Mouse (Mus musculus) midbrain, embryonic 13.5 days (tissue): ENCODE data around the gene Zfp36l1. TPM values are rescaled to one million over a fixed set of nuclear protein-coding genes. Genes with fewer than 3 reads are reported as not detected.

ENCODE experiments used
- ATAC-seq: fragments of 200-750 bp; cut with Nextera tagmentation; 2 replicates; pipeline ENCODE4 v1.8.0; 2017; ENCODE audit warnings: mild to moderate bottlenecking, moderate TSS enrichment, moderate library complexity
- H3K27ac ChIP-seq: fragments of 300-500 bp; sonication (generic); 2 replicates; pipeline ENCODE4 v1.5.1; 2015; ENCODE audit warnings: inconsistent platforms, mild to moderate bottlenecking, moderate library complexity
- H3K27me3 ChIP-seq: fragments of 300-500 bp; sonication (generic); 2 replicates; pipeline ENCODE4 v1.6.1; 2015; ENCODE audit warnings: mild to moderate bottlenecking, inconsistent platforms
- H3K36me3 ChIP-seq: fragments of 300-500 bp; sonication (generic); 2 replicates; pipeline ENCODE4 v1.6.1; 2015; ENCODE audit warnings: mild to moderate bottlenecking, inconsistent platforms
- H3K4me1 ChIP-seq: fragments of 300-500 bp; sonication (generic); replicated peaks from 2 replicates; pipeline ENCODE4 v1.6.1; 2015; ENCODE audit warnings: inconsistent platforms
- H3K4me2 ChIP-seq: fragments of 300-500 bp; sonication (generic); replicated peaks from 2 replicates; pipeline ENCODE4 v1.6.1; 2015; ENCODE audit warnings: moderate library complexity, mild to moderate bottlenecking, inconsistent platforms
- H3K4me3 ChIP-seq: fragments of 300-500 bp; sonication (generic); replicated peaks from 2 replicates; pipeline ENCODE4 v1.5.1; 2015; ENCODE audit warnings: mild to moderate bottlenecking, inconsistent platforms
- H3K9ac ChIP-seq: fragments of 300-500 bp; sonication (generic); replicated peaks from 2 replicates; pipeline ENCODE4 v1.6.1; 2015; ENCODE audit warnings: mild to moderate bottlenecking, inconsistent platforms
- H3K9me3 ChIP-seq: fragments of 300-500 bp; sonication (generic); 2 replicates; pipeline ENCODE4 v1.6.1; 2016; ENCODE audit warnings: mild to moderate bottlenecking, inconsistent platforms
- WGBS: fragments of 180-500 bp; shearing (Covaris S2); methylation state at CpG from one replicate; pipeline ENCODE4 v1.1.7; 2015; 5-methylcytosine and 5-hydroxymethylcytosine counted together
- polyA plus RNA-seq: library from polyadenylated mRNA; unstranded; fragments of >200 nt; fragmentation: Nextera tagmentation; extraction: Ambion mirVana; gene quantifications from 2 replicates; pipeline ENCODE4 v1.2.1, GENCODE M21; 2015

The Zfp36l1 gene
- 51.7 and 60.1 TPM in 2 replicates for polyA plus RNA-seq

GRCm38 (mm10) chr12:80112852-80113551, at the start of gene Zfp36l1:
TSS of gene Zfp36l1 (minus strand) at chr12:80113013.
- Histone ChIP-seq H3K9me3 (no peaks in the 10 kb centered on the region), H3K27ac (peak within 1 kb of the TSS; percentile 92), H3K36me3 (no peaks in the 10 kb centered on the region), H3K27me3 (peaks cover 29% of the 10 kb centered on the region), H3K4me1 (peaks cover 61% of the 10 kb centered on the region), H3K4me2 (peak within 1 kb of the TSS; percentile 94), H3K9ac (peak within 1 kb of the TSS; percentile 87), H3K4me3 (peak within 1 kb of the TSS; percentile 70)
- 0% methylated on average over 40 of the region's 42 CpGs for WGBS
- ATAC-seq = no peak

GRCm38 (mm10) chr12:80162448-80162847, 49.6 kb upstream of the Zfp36l1 start:
- Histone ChIP-seq H3K9me3 (no peaks in the 10 kb centered on the region), H3K4me2 (no peak overlapping the region), H3K27me3 (no peaks in the 10 kb centered on the region), H3K9ac (no peak overlapping the region), H3K4me1 (0 out of 2 replicates have a peak, but pooled peaks cover 2% of the 10 kb centered on the region), H3K27ac (no peak overlapping the region), H3K4me3 (no peak overlapping the region), H3K36me3 (no peaks in the 10 kb centered on the region)
- WGBS = 73% methylated on average over 3 of the region's 3 CpGs
- no peak for ATAC-seq

- no peaks in the 10 kb centered on the region for H3K4me1 ChIP-seq
- no peak overlapping the region for H3K27ac ChIP-seq
- no peaks in the 10 kb centered on the region for H3K9me3 ChIP-seq
- no peak overlapping the region for H3K4me2 ChIP-seq
- WGBS = 15% methylated on average over 5 of the region's 5 CpGs
- no peaks in the 10 kb centered on the region for H3K36me3 ChIP-seq
- no peak overlapping the region for H3K4me3 ChIP-seq
- 0 out of 2 replicates have a peak, but pooled peaks have one; percentile 62 for ATAC-seq
- no peaks in the 10 kb centered on the region for H3K27me3 ChIP-seq
- H3K9ac ChIP-seq = no peak overlapping the region
These were observed 44.9 kb upstream of the Zfp36l1 start for GRCm38 (mm10) chr12:80157675-80158074.

GRCm38 (mm10) chr12:80153687-80154326, 41.0 kb upstream of the Zfp36l1 start:
- WGBS = 44% methylated on average over 10 of the region's 10 CpGs
- Histone ChIP-seq H3K4me3 (no peak overlapping the region), H3K9me3 (no peaks in the 10 kb centered on the region), H3K36me3 (no peaks in the 10 kb centered on the region), H3K27ac (no peak overlapping the region), H3K4me2 (no peak overlapping the region), H3K9ac (no peak overlapping the region), H3K4me1 (no peaks in the 10 kb centered on the region), H3K27me3 (no peaks in the 10 kb centered on the region)
- no peak for ATAC-seq

GRCm38 (mm10) chr12:80153078-80153477, 40.3 kb upstream of the Zfp36l1 start:
- no peak for ATAC-seq
- H3K27me3 ChIP-seq = no peaks in the 10 kb centered on the region
- WGBS = 84% methylated on average over 6 of the region's 6 CpGs
- no peaks in the 10 kb centered on the region for H3K4me1 ChIP-seq
- no peak overlapping the region for H3K4me2 ChIP-seq
- H3K9me3 ChIP-seq = no peaks in the 10 kb centered on the region
- H3K4me3 ChIP-seq = no peak overlapping the region
- H3K36me3 ChIP-seq = no peaks in the 10 kb centered on the region
- H3K27ac ChIP-seq = no peak overlapping the region
- no peak overlapping the region for H3K9ac ChIP-seq

GRCm38 (mm10) chr12:80151821-80152220, 39.0 kb upstream of the Zfp36l1 start:
- no peak overlapping the region for H3K4me3 ChIP-seq
- no peaks in the 10 kb centered on the region for H3K4me1 ChIP-seq
- H3K9me3 ChIP-seq = no peaks in the 10 kb centered on the region
- 88% methylated on average over 6 of the region's 6 CpGs for WGBS
- H3K9ac ChIP-seq = no peak overlapping the region
- no peaks in the 10 kb centered on the region for H3K36me3 ChIP-seq
- H3K27me3 ChIP-seq = no peaks in the 10 kb centered on the region
- no peak for ATAC-seq
- H3K4me2 ChIP-seq = no peak overlapping the region
- no peak overlapping the region for H3K27ac ChIP-seq

- Histone ChIP-seq H3K27me3 (no peaks in the 10 kb centered on the region), H3K9me3 (no peaks in the 10 kb centered on the region), H3K36me3 (no peaks in the 10 kb centered on the region), H3K4me3 (no peak overlapping the region), H3K4me2 (no peak overlapping the region), H3K9ac (no peak overlapping the region), H3K27ac (no peak overlapping the region), H3K4me1 (peaks cover 3% of the 10 kb centered on the region; the same call in 1 of the 2 replicates)
- WGBS = 19% methylated on average over 8 of the region's 8 CpGs
- no peak for ATAC-seq
These were observed 37.8 kb upstream of the Zfp36l1 start for GRCm38 (mm10) chr12:80150624-80151023.

GRCm38 (mm10) chr12:80147563-80148214, 34.9 kb upstream of the Zfp36l1 start:
- no peak overlapping the region for H3K9ac ChIP-seq
- H3K4me2 ChIP-seq = no peak overlapping the region
- H3K4me1 ChIP-seq = peaks cover 6% of the 10 kb centered on the region; the same call in 1 of the 2 replicates
- no peak for ATAC-seq
- H3K4me3 ChIP-seq = no peak overlapping the region
- WGBS = 92% methylated on average over 11 of the region's 11 CpGs
- no peak overlapping the region for H3K27ac ChIP-seq
- H3K27me3 ChIP-seq = no peaks in the 10 kb centered on the region
- no peaks in the 10 kb centered on the region for H3K9me3 ChIP-seq
- H3K36me3 ChIP-seq = no peaks in the 10 kb centered on the region

- Histone ChIP-seq H3K9ac (no peak overlapping the region), H3K4me3 (no peak overlapping the region), H3K27ac (no peak overlapping the region), H3K9me3 (no peaks in the 10 kb centered on the region), H3K36me3 (no peaks in the 10 kb centered on the region), H3K27me3 (no peaks in the 10 kb centered on the region), H3K4me2 (no peak overlapping the region), H3K4me1 (peaks cover 6% of the 10 kb centered on the region; the same call in 1 of the 2 replicates)
- 48% methylated on average over 21 of the region's 21 CpGs for WGBS
- ATAC-seq = peak; percentile 65
These were observed 33.7 kb upstream of the Zfp36l1 start for GRCm38 (mm10) chr12:80146227-80147223.

GRCm38 (mm10) chr12:80145365-80145764, 32.6 kb upstream of the Zfp36l1 start:
- no peak overlapping the region for H3K4me2 ChIP-seq
- no peaks in the 10 kb centered on the region for H3K9me3 ChIP-seq
- no peak overlapping the region for H3K9ac ChIP-seq
- H3K36me3 ChIP-seq = no peaks in the 10 kb centered on the region
- no peak overlapping the region for H3K4me3 ChIP-seq
- no peak overlapping the region for H3K27ac ChIP-seq
- no peaks in the 10 kb centered on the region for H3K27me3 ChIP-seq
- H3K4me1 ChIP-seq = peaks cover 6% of the 10 kb centered on the region; the same call in 1 of the 2 replicates
- ATAC-seq = no peak
- WGBS = 50% methylated on average over 8 of the region's 8 CpGs

- no peak overlapping the region for H3K4me3 ChIP-seq
- H3K4me2 ChIP-seq = no peak overlapping the region
- no peaks in the 10 kb centered on the region for H3K27me3 ChIP-seq
- H3K27ac ChIP-seq = no peak overlapping the region
- no peaks in the 10 kb centered on the region for H3K36me3 ChIP-seq
- ATAC-seq = no peak
- H3K4me1 ChIP-seq = peaks cover 6% of the 10 kb centered on the region; the same call in 1 of the 2 replicates
- WGBS = 73% methylated on average over 3 of the region's 3 CpGs
- no peaks in the 10 kb centered on the region for H3K9me3 ChIP-seq
- no peak overlapping the region for H3K9ac ChIP-seq
These were observed 32.0 kb upstream of the Zfp36l1 start for GRCm38 (mm10) chr12:80144846-80145245.
